Mouse (Mus musculus): ENCODE data around the gene Rbpj.

DNA sequence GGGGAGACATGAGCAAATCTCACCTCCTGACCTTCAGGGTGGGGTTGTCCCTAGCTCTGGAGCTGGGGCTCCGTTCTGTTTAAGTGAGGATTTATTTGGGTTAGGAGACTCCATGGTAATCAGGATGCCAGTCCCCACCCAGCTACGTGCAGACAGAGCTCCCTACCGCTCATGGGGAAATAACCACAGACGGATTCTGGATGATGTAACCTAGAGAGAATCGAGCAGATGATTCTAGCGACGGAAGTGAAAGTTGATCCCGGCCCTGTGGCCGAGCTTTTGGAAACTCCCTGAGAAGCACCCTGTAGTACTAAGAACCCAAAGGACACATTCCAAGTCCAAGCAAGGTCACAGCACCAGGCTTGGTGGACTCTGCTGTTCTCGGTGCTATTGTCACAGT is 43.5 kb downstream of the Rbpj start:
- TF ChIP-seq CTCF (IDR thresholded peaks at IDR 0.05; ENCODE audit: low read depth) (no peak), EP300 (IDR thresholded peaks at IDR 0.05; ENCODE audit: low read depth) (no peak)
